Mouse (Mus musculus) intestine, embryonic 14.5 days (tissue): ENCODE results near the gene Gm28551. TPM values are rescaled to one million over a fixed set of nuclear protein-coding genes. Genes with fewer than 3 reads are reported as not detected.

Experiments used
- ATAC-seq: fragments of 200-750 bp; cut with Nextera tagmentation; replicated peaks from 2 replicates; pipeline ENCODE4 v1.8.0; 2017; ENCODE audit warnings: low read depth, moderate number of reproducible peaks, moderate TSS enrichment, moderate library complexity; ENCODE audit not compliant: low FRiP score, low TSS enrichment
- DNase-seq: peaks from one replicate; pipeline ENCODE4 v3.0.0-alpha.2; 2018; ENCODE audit warnings: low spot score
- H3K27ac ChIP-seq: fragments of 300-500 bp; sonication (generic); 2 replicates; pipeline ENCODE4 v1.5.1; 2014; ENCODE audit warnings: low read depth, mild to moderate bottlenecking, control low read depth
- H3K27me3 ChIP-seq: fragments of 300-500 bp; sonication (generic); replicated peaks from 2 replicates; pipeline ENCODE4 v1.6.1; 2014; ENCODE audit warnings: low read length, control low read depth; ENCODE audit not compliant: control insufficient read depth, insufficient read depth
- H3K36me3 ChIP-seq: fragments of 300-500 bp; sonication (generic); 2 replicates; pipeline ENCODE4 v1.6.1; 2014; ENCODE audit warnings: low read length, control low read depth; ENCODE audit not compliant: control insufficient read depth, insufficient read depth
- H3K4me1 ChIP-seq: fragments of 300-500 bp; sonication (generic); replicated peaks from 2 replicates; pipeline ENCODE4 v1.6.1; 2014; ENCODE audit warnings: low read length, control low read depth, mixed read lengths; ENCODE audit not compliant: control insufficient read depth, insufficient read depth
- H3K4me2 ChIP-seq: fragments of 300-500 bp; sonication (generic); 2 replicates; pipeline ENCODE4 v1.6.1; 2014; ENCODE audit warnings: low read length
- H3K4me3 ChIP-seq: fragments of 300-500 bp; sonication (generic); 2 replicates; pipeline ENCODE4 v1.5.1; 2014; ENCODE audit warnings: low read depth, low read length, control low read depth, mixed read lengths
- H3K9ac ChIP-seq: fragments of 300-500 bp; sonication (generic); 2 replicates; pipeline ENCODE4 v1.6.1; 2014; ENCODE audit warnings: mild to moderate bottlenecking, low read length
- H3K9me3 ChIP-seq: fragments of 300-500 bp; sonication (generic); 2 replicates; pipeline ENCODE4 v1.6.1; 2016; ENCODE audit warnings: low read length, control low read depth; ENCODE audit not compliant: control insufficient read depth
- WGBS: fragments of 180-500 bp; shearing (Covaris S2); extraction: QIAGEN DNeasy Blood & Tissue Kit; methylation state at CpG from one replicate; pipeline ENCODE4 v1.1.7; 2014; 5-methylcytosine and 5-hydroxymethylcytosine counted together
- polyA plus RNA-seq: library from polyadenylated mRNA; unstranded; fragments of >200 nt; fragmentation: Nextera tagmentation; extraction: Ambion mirVana; gene quantifications from 2 replicates; pipeline ENCODE4 v1.2.1, GENCODE M21; 2014

Gene Gm28551
- polyA plus RNA-seq, 1 experiment from 2014 or later = 1.0 TPM

DNA sequence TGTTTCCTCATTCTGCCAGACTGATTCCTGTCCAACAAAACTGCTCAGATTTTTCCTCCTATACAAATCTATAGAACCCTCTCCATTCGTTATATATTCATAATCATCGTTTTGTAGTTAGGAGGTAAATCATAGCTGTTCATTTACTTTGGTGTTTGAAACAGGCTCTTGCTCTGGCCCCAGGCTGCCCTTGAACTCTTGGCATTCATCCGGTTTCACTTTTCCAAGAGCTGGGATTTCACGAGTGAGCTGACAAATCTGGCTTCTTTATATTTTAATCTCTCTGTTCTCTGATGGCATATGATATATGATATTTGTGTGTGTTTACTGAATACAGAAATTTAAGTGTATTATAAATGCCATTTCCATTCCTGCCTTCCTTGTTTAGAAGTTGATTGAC, 52.0 kb downstream of the Gm28551 start:
- no peak overlapping the region for H3K9ac ChIP-seq
- DNase-seq (no peak), ATAC-seq (no peak)
- no peaks in the 10 kb centered on the region for H3K9me3 ChIP-seq
- H3K4me3 ChIP-seq = no peak overlapping the region
- no peak overlapping the region for H3K27ac ChIP-seq
- no peak overlapping the region for H3K4me2 ChIP-seq
- no peaks in the 10 kb centered on the region; the same call in 1 of the 2 replicates for H3K36me3 ChIP-seq
- no peaks in the 10 kb centered on the region for H3K4me1 ChIP-seq
- 84% methylated on average over 4 of the region's 4 CpGs for WGBS
- no peaks in the 10 kb centered on the region for H3K27me3 ChIP-seq

DNA sequence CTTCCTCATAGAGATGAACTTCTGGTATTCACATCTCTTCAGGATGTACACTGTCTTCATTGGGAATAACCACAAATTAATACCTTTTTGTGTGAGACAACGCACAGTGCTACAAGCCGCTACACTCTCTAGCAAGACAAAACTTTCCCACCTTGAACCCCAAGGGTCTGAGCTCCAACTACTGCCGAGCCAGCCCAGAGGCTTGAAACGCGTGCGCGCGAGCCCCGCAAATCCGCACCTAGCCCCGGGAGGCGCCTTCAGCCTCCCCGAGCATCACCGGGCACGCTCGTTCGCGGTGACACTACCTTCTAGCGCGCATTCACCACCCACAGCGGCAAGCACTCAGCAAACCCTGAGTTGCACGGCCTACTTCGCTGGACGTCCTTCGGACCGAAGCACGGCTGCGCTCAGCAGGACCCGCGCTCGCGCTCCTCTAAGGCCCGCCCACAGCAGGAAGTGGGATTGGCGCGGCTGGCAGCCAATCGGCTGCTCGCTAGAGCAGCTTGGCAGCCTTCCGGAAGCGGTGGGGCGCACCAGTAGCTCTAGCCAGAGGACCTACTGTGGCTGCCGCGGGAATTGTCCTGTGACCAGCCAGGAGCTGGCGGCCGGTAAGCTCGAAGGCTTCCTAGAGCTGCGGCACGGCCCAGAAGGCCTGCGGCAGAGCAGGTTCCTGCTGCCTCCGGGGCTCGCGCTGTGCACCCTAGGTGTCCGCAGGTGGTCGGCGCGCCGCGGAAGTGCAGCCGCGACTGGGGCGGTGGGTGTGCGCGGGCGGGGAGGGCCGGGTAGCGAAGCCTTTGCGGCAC, 55.7 kb downstream of the Gm28551 start, which contains the start of the genes Pms1, Ormdl1 and Gm28778:
Gene Pms1, minus strand, starts transcription at position 438 of the 803 bp plus-strand sequence.
Gene Ormdl1, plus strand, starts transcription at position 515 of the 803 bp plus-strand sequence.
Gene Gm28778, plus strand, starts transcription at position 531 of the 803 bp plus-strand sequence.
- H3K4me3 ChIP-seq = peak within 1 kb of the TSS; percentile 83
- no peaks in the 10 kb centered on the region for H3K36me3 ChIP-seq
- no peaks in the 10 kb centered on the region for H3K9me3 ChIP-seq
- peak within 1 kb of the TSS; percentile 70 for H3K4me2 ChIP-seq
- WGBS = under 1% methylated on average over 66 of the region's 66 CpGs
- H3K9ac ChIP-seq = peak within 1 kb of the TSS; percentile 69
- ATAC-seq = peak; percentile 100
- H3K27me3 ChIP-seq = no peaks in the 10 kb centered on the region
- DNase-seq = peak; percentile 98
- no peaks in the 10 kb centered on the region for H3K4me1 ChIP-seq
- H3K27ac ChIP-seq = peak within 1 kb of the TSS; percentile 86

DNA sequence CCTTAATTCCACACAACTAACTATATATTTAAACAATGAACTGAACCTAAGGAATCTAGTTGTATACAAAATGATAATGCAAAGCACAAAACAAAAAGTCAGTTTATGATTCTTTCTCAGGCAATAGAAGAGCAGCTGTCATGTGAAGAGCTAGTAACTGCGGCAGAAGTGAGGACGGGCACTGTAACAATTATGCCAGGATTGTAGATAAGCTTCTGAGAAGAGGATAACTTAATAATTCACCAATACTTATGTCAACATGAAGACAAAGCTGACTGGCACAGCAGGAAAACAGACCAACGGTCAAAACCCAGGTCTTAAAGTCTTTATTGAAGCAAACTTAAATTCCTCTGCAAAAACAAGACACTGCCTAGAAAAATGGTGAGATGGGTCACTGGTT, 61.3 kb downstream of the Gm28551 start:
- 71% methylated on average over 3 of the region's 3 CpGs for WGBS

More for the DNA sequence above, 61.3 kb downstream of the Gm28551 start:
- no peaks in the 10 kb centered on the region for H3K9me3 ChIP-seq
- H3K4me3 ChIP-seq = no peak overlapping the region
- ATAC-seq = no peak
- no peaks in the 10 kb centered on the region for H3K4me1 ChIP-seq
- no peak for DNase-seq
- H3K9ac ChIP-seq = no peak overlapping the region
- no peak overlapping the region for H3K27ac ChIP-seq
- H3K36me3 ChIP-seq = no peaks in the 10 kb centered on the region
- no peaks in the 10 kb centered on the region for H3K27me3 ChIP-seq
- H3K4me2 ChIP-seq = no peak overlapping the region

Other genes with a start within 250 kb of the Gm28551 start
- not detected in 2 replicates for gene 1700019A02Rik, start 165.0 kb downstream of the Gm28551 start, polyA plus RNA-seq
- 16.7 and 19.8 TPM in 2 replicates for gene Pms1, start 55.6 kb downstream of the Gm28551 start, polyA plus RNA-seq
- 51.4 and 51.7 TPM in 2 replicates for gene Ormdl1, start 55.6 kb downstream of the Gm28551 start, polyA plus RNA-seq
- not detected in 2 replicates for gene Gm28778, start 55.6 kb downstream of the Gm28551 start, polyA plus RNA-seq
- 26.7 and 27.7 TPM in 2 replicates for gene Osgepl1, start 39.0 kb downstream of the Gm28551 start, polyA plus RNA-seq
- gene Asdurf, start within 50 bp of the Gm28551 start, polyA plus RNA-seq = 5.1 TPM in 1 of 2 replicates, not detected in the other
- 78.6 and 80.8 TPM in 2 replicates for gene Asnsd1, start 85 bp upstream of the Gm28551 start, polyA plus RNA-seq